Mouse (Mus musculus): ENCODE results near the gene Pigv. TPM values are rescaled to one million over a fixed set of nuclear protein-coding genes. Genes with fewer than 3 reads are reported as not detected.

Pigv gene
- 3.0 TPM for polyA plus RNA-seq (2015; fragmentation: Illumina TruSeq; extraction: RNeasy Lipid Tissue Mini Kit (QIAGEN cat#74804); ENCODE audit: insufficient read depth, low read depth, low replicate concordance)

DNA sequence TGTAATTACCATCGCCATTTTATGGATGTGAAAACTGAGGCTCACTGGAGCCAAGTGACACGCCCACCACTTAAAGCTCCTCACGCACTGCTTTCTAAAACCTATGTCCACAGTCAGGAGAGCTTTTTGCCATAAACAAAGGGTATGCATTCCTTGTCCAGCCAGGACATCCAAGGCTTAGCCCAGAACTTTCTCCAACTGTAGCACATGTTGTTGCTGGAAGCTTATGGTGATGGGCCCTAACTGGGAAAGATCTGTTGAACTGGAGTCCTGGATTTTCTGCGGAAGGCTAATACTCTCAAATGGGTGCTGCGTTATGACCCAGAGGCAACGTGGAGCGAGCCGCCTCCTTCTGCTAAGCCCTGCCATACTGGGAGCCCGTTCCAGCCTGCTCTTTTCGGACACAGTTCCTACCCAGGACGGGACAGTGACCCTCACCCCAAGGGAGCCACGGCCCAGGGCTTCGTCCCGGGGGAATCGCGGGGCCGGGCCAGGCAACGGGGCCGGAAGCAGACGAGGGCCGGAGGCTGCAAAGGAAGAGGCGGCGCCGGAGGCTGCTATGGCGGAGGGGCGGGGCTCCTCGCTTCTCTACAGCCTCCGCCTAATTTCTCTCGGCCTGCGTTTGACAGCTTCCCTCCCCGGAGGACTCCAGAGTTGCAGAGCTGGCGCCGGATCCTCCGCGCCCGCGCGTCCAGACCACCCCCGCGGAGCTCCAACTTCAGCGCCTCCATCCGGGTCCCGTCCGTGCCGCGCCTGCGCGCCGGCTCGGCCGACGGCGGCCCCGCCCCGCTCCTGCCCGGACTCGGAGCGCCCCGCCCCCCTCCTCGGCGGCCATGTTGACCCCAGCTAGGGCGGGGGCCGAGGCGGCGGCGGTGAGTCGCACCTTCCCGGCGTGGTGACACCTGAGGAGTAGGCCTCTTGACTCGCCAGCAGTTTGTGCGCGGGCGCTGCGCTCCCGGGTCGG is at the start of gene Pigv:
Gene Pigv, minus strand, starts transcription at position 767 of the 964 bp plus-strand sequence.

DNA sequence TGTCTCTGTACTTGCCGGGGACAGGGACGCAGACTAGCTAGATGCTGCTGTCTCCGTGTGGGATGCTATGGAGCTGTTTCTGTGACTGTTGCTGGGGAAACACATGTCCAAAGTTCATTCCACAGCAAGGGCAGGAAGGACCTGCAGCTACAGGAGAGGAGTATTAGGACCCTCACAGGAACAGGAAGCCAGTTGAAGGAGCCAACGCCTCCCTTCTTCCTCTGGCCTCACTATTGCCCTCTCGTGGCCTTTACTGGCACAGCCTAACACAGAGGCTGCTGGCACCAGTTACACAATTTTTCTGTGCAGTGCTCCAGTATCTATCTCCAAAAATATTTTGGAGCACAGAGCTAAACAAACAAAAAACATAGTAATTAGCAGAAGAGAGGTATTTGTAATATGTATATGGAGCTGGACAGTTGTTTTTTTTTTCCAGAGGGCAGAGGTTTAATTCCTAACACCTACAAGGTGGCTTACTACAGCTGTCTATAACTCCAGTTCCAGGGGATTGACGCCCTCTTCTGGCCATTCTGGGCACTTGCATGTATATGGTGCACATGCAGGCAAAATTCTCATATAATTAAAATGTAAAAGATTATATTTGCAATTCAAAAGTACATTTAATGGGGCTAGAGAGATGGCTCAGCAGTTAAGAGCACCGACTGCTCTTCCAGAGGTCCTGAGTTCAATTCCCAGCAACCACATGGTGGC is 22.3 kb downstream of the Pigv start, which contains the start of gene Zdhhc18:
Gene Zdhhc18, minus strand, starts transcription at position 166 of the 711 bp plus-strand sequence.

Other genes starting within 250 kb of the Pigv start
- gene Tent5b, start 192.5 kb downstream of the Pigv start, polyA plus RNA-seq (2015; fragmentation: Illumina TruSeq; extraction: RNeasy Lipid Tissue Mini Kit (QIAGEN cat#74804); ENCODE audit: insufficient read depth, low read depth, low replicate concordance) = 2.5 TPM
- gene Trnp1, start 174.1 kb downstream of the Pigv start, polyA plus RNA-seq (2015; fragmentation: Illumina TruSeq; extraction: RNeasy Lipid Tissue Mini Kit (QIAGEN cat#74804); ENCODE audit: insufficient read depth, low read depth, low replicate concordance) = 2.0 TPM
- 5.3 TPM for gene Kdf1, start 153.7 kb downstream of the Pigv start, polyA plus RNA-seq (2015; fragmentation: Illumina TruSeq; extraction: RNeasy Lipid Tissue Mini Kit (QIAGEN cat#74804); ENCODE audit: insufficient read depth, low read depth, low replicate concordance)
- gene Nudc, start 126.7 kb downstream of the Pigv start, polyA plus RNA-seq (2015; fragmentation: Illumina TruSeq; extraction: RNeasy Lipid Tissue Mini Kit (QIAGEN cat#74804); ENCODE audit: insufficient read depth, low read depth, low replicate concordance) = 29.6 TPM
- 5.4 TPM for gene Nr0b2, start 119.3 kb downstream of the Pigv start, polyA plus RNA-seq (2015; fragmentation: Illumina TruSeq; extraction: RNeasy Lipid Tissue Mini Kit (QIAGEN cat#74804); ENCODE audit: insufficient read depth, low read depth, low replicate concordance)
- 1.6 TPM for gene Gpatch3, start 97.9 kb downstream of the Pigv start, polyA plus RNA-seq (2015; fragmentation: Illumina TruSeq; extraction: RNeasy Lipid Tissue Mini Kit (QIAGEN cat#74804); ENCODE audit: insufficient read depth, low read depth, low replicate concordance)
- 3.3 TPM for gene Gpn2, start 88.3 kb downstream of the Pigv start, polyA plus RNA-seq (2015; fragmentation: Illumina TruSeq; extraction: RNeasy Lipid Tissue Mini Kit (QIAGEN cat#74804); ENCODE audit: insufficient read depth, low read depth, low replicate concordance)
- 2.9 TPM for gene Sfn, start 70.5 kb downstream of the Pigv start, polyA plus RNA-seq (2015; fragmentation: Illumina TruSeq; extraction: RNeasy Lipid Tissue Mini Kit (QIAGEN cat#74804); ENCODE audit: insufficient read depth, low read depth, low replicate concordance)
- 6.9 TPM for gene Zdhhc18, start 22.5 kb downstream of the Pigv start, polyA plus RNA-seq (2015; fragmentation: Illumina TruSeq; extraction: RNeasy Lipid Tissue Mini Kit (QIAGEN cat#74804); ENCODE audit: insufficient read depth, low read depth, low replicate concordance)
- 9.8 TPM for gene Arid1a, start 84.1 kb upstream of the Pigv start, polyA plus RNA-seq (2015; fragmentation: Illumina TruSeq; extraction: RNeasy Lipid Tissue Mini Kit (QIAGEN cat#74804); ENCODE audit: insufficient read depth, low read depth, low replicate concordance)
- gene Rps6ka1, start 215.2 kb upstream of the Pigv start, polyA plus RNA-seq (2015; fragmentation: Illumina TruSeq; extraction: RNeasy Lipid Tissue Mini Kit (QIAGEN cat#74804); ENCODE audit: insufficient read depth, low read depth, low replicate concordance) = 4.2 TPM

Data from pancreas, adult 10 weeks (tissue).